Mouse (Mus musculus) gastrocnemius, adult 8-10 months (tissue): Measurements from ENCODE around the gene Pih1d2. TPM values are rescaled to one million over a fixed set of nuclear protein-coding genes. Genes with fewer than 3 reads are reported as not detected.

ENCODE experiments used
- DNase-seq, 2 experiments: peaks; one replicate each; pipeline ENCODE4 v3.0.0; 2022; ENCODE audit warnings: low spot score in 2 of 2
- total RNA-seq, 4 experiments: library from RNA; stranded (reverse); gene quantifications; 2 replicates each; pipeline ENCODE4 v1.2.4; 2022

Gene Pih1d2
- total RNA-seq = under 1 TPM in 2 of 4 experiments, not detected in 2; 0.27 to 0.80 TPM

DNA sequence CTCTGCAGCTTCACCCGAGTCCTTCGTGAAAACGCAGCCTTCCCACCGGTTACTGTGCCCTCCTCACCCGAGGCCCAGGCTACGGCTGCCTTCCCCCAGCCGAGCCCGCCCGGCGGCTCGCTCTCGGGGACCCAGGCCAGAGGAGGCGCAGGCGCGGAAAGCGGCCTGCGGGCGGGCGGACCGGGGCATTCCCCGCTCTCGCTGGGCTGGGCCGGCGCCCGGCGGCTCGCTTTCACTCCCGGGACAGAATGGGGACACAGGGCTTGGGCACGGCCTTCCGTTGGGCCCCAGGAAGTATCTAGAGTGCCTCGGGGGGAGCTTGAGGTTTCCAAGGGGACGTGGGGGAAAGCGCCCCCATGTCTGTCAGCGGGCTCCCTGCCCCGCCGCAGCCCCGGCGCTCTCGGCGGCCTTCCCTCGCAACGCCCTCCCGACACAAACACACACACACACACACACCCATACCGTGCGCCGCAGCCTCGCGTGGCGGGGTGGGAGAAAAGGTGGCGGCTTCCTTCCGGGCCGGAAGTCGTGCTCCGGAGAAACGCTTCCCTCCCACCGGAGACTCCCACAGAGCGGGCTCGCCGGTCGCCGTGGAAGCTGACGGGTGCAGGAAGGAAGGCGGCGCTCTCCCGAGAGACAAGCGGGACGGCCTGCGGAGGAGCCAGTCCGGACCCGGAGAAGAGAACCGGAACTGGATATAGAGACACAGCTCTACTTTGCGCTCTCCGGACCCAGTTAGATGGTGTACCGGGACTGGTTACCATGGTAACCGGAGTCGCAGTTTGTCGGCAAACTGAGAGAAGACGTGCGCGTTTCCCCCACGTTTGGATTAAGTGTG is at the start of gene Pih1d2, which contains the start of gene Nkapd1:
TSS of gene Pih1d2 (plus strand) at position 556 of the 838 bp plus-strand sequence.
TSS of gene Nkapd1 (minus strand) at position 699 of the 838 bp plus-strand sequence.
- DNase-seq = peak; percentile 78

GRCm38 (mm10) chr9:50567372-50567771 is 49.7 kb upstream of the Pih1d2 start:
- DNase-seq = no peak

DNA sequence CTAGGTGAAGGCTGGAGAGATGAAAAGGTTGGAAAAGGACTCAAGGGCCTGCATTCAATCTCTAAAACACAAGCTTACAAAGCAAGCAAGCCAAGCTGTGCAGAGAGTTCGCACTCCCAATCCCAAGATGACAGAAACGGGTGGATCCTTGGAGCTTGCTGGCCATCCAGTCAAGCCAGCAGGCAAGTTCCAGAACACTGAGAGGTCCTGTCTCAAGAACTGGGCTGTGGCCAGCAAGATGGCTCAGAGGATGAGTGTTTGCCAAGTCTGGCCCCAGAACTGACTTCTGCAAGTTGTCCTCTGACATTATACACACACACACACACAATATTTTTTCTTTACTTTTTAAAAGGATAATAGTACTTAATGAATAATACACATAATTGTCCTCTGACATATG is 49.2 kb upstream of the Pih1d2 start:
- DNase-seq = no peak

DNA sequence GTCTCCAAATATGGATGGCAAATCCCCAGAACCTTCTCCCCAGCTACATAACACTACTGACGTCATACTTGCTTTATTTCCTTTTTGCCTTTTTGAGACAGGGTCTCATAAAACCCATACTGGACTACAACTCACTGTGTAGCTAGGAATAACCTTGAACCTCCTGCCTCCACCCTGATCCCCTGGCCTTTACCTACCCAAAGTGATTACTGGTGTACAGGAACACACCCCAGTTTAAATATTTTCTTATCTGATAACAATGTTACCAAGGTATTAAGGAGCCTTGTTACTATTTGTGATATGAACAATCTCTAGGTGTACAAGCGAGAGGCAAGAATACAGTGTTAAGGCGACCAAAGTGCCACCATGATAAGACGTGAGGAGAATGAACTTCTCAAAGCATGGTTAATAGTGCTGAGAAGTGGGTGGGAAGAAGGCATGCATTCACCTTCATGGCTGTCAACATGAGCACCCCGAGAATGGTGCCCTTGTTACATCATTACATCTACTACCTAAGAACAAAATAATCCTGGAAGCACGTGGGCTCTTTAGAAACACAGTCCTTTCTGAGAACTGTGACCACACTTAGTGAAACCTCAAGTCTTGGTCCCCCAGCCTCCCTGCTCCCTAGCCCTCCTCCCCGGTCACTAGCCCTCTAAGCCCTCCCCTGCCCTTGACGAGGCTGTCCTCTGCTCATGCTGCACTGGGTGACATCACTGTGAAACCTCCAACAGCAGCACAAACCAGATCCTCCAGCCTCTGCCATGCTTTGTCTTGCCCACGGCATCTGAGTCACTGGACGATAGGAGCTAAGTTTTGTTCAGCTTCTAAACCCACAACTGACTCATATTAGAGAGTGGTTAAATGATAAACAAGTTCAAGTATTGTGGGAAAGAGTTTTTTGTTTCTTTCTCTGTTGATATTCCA is 47.3 kb upstream of the Pih1d2 start:
- no peak for DNase-seq

DNA sequence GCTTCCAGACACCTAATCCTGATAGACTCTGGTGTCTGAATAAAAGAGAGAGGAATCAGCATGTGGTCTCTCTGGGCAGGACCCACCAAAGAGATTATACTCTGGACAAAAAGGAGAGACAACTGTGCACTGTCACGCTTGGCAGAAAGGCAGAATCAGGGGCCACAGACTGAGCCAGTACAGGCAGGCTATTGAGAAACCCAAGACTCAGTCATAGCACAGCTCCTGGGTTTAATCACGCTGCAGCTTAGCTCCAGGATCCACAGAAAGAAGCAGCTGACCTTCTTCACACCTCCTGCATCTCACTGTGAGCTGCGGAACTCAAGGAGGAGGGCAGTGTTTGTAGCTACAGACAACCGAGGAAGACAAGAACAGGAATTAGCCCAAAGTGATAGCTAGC is 36.8 kb upstream of the Pih1d2 start:
- no peak for DNase-seq

DNA sequence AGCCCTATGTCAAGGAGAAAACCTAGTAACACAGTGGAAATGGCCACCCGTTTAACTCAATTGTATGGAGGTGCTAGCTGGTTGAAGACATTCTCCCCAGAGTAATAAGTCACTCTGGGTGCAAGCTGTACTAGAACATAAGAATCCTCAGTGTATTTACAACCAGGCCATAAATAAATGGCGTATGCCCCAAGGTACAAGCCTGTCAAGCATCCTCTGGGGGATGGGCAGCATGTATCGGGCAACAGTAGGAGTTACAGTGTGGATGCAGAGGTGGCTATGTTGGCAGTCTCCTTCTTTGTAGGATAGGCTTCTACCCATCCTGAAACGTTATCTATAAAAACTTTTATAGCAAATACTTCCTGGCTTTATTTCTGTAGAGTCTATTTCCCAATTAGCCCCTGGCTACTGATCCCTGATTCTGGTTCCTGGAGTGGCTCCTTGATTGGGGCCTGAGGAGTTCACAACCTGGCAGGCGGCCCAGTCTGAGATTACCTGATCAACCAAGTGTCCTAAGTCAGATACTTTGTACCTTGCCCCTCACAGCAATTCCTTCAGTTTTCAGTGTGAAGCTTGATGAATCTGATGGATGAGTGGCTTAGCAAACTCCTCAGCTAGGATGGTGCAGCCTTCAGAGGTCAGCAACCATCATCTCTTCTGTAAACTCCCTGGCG is 31.8 kb upstream of the Pih1d2 start:
- no peak for DNase-seq

- no peak for DNase-seq
These were observed 30.2 kb upstream of the Pih1d2 start for GRCm38 (mm10) chr9:50586955-50587354.

- DNase-seq = no peak
These were observed 26.1 kb upstream of the Pih1d2 start for GRCm38 (mm10) chr9:50590856-50591518.

DNA sequence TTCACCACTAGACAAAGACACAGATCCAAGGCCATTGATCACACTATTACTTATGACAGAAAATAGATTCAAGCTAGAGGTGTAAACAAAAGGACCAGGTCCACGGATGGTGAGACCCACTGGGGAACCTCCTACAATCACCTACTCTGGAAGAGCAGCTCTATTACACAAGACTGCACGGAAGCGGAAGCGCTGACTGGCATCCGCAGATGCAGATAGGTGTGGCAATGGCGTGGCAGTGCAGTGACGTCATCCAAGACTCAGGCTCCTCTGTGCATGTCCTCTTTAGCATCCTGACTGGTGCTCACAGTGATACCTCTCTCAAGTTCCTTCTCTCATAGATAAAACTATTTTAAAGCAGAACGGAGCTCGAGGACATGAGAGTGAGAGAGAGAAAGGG is 24.2 kb upstream of the Pih1d2 start:
- DNase-seq = no peak

DNA sequence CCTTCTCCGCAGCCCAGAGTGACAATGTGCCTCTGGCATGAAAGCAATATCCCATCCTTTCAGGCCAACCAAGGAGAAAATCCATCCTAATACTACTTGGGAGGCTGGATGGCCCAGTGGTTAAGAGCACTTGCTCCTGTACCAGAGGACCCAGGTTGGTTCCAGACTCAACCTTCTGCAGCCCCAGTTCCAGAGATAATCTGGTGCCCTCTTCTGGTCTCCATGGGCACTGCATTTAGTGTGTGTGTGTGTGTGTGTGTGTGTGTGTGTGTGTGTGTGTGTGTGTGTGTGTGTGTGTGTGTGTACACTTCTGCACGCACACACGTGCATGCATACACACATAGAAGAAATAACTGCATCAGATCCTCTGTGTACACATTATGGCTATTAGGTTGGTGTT is 23.6 kb upstream of the Pih1d2 start:
- no peak for DNase-seq

GRCm38 (mm10) chr9:50594794-50595417 is 22.2 kb upstream of the Pih1d2 start:
- DNase-seq = no peak

- DNase-seq = peak; percentile 34 to 64
These were observed 20.1 kb upstream of the Pih1d2 start for GRCm38 (mm10) chr9:50596973-50597372.

- no peak for DNase-seq
These were observed 15.6 kb upstream of the Pih1d2 start for GRCm38 (mm10) chr9:50601536-50601935.

DNA sequence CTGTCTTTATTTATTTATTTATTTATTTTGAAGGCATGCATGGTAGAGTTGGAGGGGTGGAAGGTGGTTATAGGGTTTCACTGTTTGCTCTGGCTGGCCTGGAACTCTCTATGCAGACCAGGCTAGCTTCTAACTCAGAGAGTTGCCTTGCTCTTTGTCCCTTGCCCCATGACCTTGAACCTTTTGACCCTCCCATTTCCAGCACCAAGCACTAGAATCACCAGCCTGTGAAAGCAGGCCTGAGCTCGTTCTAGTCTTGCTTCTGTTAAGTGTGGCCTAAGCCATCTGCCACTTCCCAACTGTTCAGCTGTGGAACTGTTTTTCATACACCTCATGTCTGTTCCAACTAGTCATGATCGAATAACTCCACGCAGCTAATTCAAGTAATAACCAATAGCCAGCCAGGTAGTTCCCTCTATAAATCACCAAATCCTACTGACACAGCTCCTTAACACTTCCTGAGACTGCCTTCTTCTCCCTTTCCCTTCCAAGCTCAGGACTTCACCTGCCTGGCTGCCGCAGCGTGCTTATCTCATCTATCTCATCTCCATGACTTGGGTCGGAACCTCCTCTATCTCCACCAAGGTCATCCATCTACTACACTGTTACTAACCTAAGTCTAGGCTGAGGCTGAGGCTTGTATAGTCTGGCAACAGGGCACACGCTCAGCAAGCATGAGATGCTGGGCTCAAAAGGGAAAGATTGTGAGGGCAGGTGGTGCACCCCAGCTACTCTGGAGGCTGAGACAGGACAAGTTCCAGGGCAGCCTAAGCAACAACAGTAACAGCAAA is 14.9 kb upstream of the Pih1d2 start:
- DNase-seq = no peak

GRCm38 (mm10) chr9:50603189-50603997 is 13.7 kb upstream of the Pih1d2 start, which contains the start of the genes Sdhd and Timm8b:
Sdhd (minus strand) TSS chr9:50603812.
Timm8b (plus strand) TSS chr9:50603910.
- peak; percentile 86 to 91 for DNase-seq

DNA sequence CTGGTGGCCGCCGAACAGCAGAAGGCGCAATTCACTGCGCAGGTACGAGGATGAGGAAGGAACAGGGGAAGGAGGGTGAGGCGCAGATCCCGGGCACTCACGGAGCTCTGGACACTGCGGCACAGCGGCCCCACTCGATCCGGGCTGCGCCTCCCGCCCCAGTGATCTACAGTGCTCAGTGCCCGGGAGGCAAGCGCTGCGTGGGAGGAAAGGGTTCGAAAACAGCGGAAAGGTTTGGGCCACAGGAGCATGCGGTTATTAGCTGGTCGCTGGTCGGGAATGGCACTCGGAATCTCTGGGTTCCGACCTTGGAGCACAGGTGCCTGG is 13.2 kb upstream of the Pih1d2 start:
- no peak for DNase-seq

- no peak for DNase-seq
These were observed 12.8 kb upstream of the Pih1d2 start for GRCm38 (mm10) chr9:50604338-50604737.

DNA sequence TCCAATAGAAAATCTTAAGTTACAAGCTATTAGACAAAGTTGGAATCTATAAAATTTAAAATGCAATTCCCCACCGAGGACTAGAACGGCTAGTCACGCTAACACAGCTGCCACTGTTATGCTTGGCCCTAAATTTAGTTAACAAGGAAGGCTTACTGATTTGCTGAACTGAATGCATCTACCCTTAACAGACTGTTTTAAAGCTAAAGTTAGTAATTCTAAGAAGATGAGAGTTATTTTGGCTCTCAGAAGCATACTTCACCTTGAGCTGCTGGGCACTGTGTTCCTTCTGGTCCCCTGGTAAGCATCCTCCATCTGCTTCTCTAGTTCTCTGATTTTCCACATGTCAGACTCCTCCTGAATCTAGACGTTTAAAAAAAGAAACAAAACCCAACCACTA is 5.0 kb upstream of the Pih1d2 start:
- DNase-seq = no peak

DNA sequence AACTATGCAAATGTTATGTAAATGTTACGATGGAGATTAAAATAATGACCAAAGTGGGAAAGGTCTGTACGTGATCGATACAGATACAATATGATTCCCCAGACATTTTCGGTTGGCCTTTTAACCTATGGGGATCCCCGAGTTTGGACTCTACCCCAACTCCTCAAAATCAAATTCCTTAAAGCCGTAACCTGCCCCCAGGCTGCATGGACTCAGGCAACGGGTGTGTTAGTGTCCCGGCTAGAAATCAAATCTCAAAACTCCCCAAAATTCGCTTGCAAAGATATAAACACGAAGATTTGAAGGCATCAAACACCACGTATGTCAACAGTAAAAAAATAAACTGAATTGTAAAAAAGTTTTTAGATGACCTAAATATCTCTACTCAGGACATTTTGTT is 960 bp upstream of the Pih1d2 start:
- DNase-seq = no peak
